Mouse (Mus musculus): ENCODE results near the gene Endog.
A peak's percentile ranks its signal among the peaks of the same experiment; 100 is the strongest.
"Not testable (repeated sequence)": the region's sequence is repeated elsewhere in the genome, so short reads cannot be mapped to it uniquely, and the experiment has no call there.

The Endog gene

GRCm38 (mm10) chr2:30171997-30172382, 697 bp downstream of the Endog start:
- no peak for DNase-seq

GRCm38 (mm10) chr2:30173541-30174240, 2.4 kb downstream of the Endog start:
- DNase-seq = peak in 1 of 2 experiments; percentile 31

GRCm38 (mm10) chr2:30175897-30176296, 4.6 kb downstream of the Endog start:
- DNase-seq = no peak

GRCm38 (mm10) chr2:30176561-30176960, 5.3 kb downstream of the Endog start:
- DNase-seq = peak; percentile 36 to 55

GRCm38 (mm10) chr2:30177700-30178675, 6.7 kb downstream of the Endog start, which contains the start of gene Spout1:
TSS of gene Spout1 (minus strand) at chr2:30178459.
- peak; percentile 99 for DNase-seq

- not testable (repeated sequence) for DNase-seq
Measured at GRCm38 (mm10) chr2:30178711-30179110, 7.4 kb downstream of the Endog start.

GRCm38 (mm10) chr2:30182424-30182823, 11.1 kb downstream of the Endog start:
- DNase-seq = no peak

- DNase-seq = no peak
Measured at GRCm38 (mm10) chr2:30183721-30184120, 12.4 kb downstream of the Endog start.

GRCm38 (mm10) chr2:30185276-30185675, 14.0 kb downstream of the Endog start:
- no peak for DNase-seq

GRCm38 (mm10) chr2:30185681-30186080, 14.4 kb downstream of the Endog start:
- no peak for DNase-seq

GRCm38 (mm10) chr2:30191790-30192580, 20.7 kb downstream of the Endog start:
- no peak for DNase-seq

GRCm38 (mm10) chr2:30194656-30195055, 23.4 kb downstream of the Endog start:
- no peak for DNase-seq

GRCm38 (mm10) chr2:30198021-30198420, 26.7 kb downstream of the Endog start:
- DNase-seq = no peak

GRCm38 (mm10) chr2:30199984-30200383, 28.7 kb downstream of the Endog start:
- DNase-seq = no peak

GRCm38 (mm10) chr2:30200388-30200925, 29.2 kb downstream of the Endog start:
- no peak for DNase-seq

- DNase-seq = peak; percentile 36 to 60
Measured at GRCm38 (mm10) chr2:30203439-30203838, 32.1 kb downstream of the Endog start.

GRCm38 (mm10) chr2:30205255-30205628, 33.9 kb downstream of the Endog start:
- DNase-seq = peak in 1 of 2 experiments; percentile 38

GRCm38 (mm10) chr2:30205629-30206357, 34.5 kb downstream of the Endog start, which contains the start of gene Kyat1:
TSS of gene Kyat1 (minus strand) at chr2:30205847.
- peak; percentile 97 for DNase-seq

- DNase-seq = no peak
Measured at GRCm38 (mm10) chr2:30207401-30207800, 36.1 kb downstream of the Endog start.

- no peak for DNase-seq
Measured at GRCm38 (mm10) chr2:30207886-30208285, 36.6 kb downstream of the Endog start.

GRCm38 (mm10) chr2:30211408-30212168, 40.3 kb downstream of the Endog start:
- DNase-seq = no peak
